Mouse (Mus musculus): Measurements from ENCODE around the gene Calml3.

DNA sequence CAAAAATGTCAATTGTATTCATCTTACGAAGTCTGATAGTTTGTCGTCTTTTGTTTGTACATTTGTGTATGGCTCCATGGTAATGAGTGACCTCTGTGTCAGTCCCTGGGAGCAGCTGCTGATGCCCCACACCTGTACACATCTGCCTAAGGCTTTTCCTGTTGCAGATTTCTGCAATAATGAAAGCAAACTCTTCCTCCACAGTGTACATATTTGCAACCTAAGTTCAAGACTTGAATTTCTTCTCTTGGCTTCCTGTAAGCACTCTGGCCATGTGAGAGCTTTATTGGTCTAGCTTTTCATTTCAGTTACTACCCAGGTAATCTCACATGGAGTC is 14.6 kb upstream of the Calml3 start:
- TF ChIP-seq CTCF (IDR thresholded peaks at IDR 0.05; ENCODE audit: insufficient read depth, low read length) (no peak), POLR2A (IDR thresholded peaks at IDR 0.05; ENCODE audit: borderline replicate concordance, extremely low read depth, low read depth, low read length) (no peak)
